Mouse (Mus musculus) embryonic facial prominence, embryonic 15.5 days (tissue): Measurements from ENCODE around the gene Eml2. TPM values are rescaled to one million over a fixed set of nuclear protein-coding genes. Genes with fewer than 3 reads are reported as not detected.

Experiments used
- ATAC-seq: fragments of 200-750 bp; cut with Nextera tagmentation; 2 replicates; pipeline ENCODE4 v1.8.0; 2017; ENCODE audit warnings: low read depth, moderate TSS enrichment; ENCODE audit not compliant: insufficient number of reproducible peaks, low FRiP score, low TSS enrichment
- H3K27ac ChIP-seq: fragments of 300-500 bp; sonication (generic); replicated peaks from 2 replicates; pipeline ENCODE4 v1.5.1; 2015; ENCODE audit warnings: mild to moderate bottlenecking, inconsistent platforms
- H3K27me3 ChIP-seq: fragments of 300-500 bp; sonication (generic); 2 replicates; pipeline ENCODE4 v1.6.1; 2015; ENCODE audit warnings: inconsistent platforms
- H3K36me3 ChIP-seq: fragments of 300-500 bp; sonication (generic); 2 replicates; pipeline ENCODE4 v1.6.1; 2015; ENCODE audit warnings: mild to moderate bottlenecking, inconsistent platforms
- H3K4me1 ChIP-seq: fragments of 300-500 bp; sonication (generic); 2 replicates; pipeline ENCODE4 v1.6.1; 2015; ENCODE audit warnings: inconsistent platforms
- H3K4me2 ChIP-seq: fragments of 300-500 bp; sonication (generic); replicated peaks from 2 replicates; pipeline ENCODE4 v1.6.1; 2015; ENCODE audit warnings: mild to moderate bottlenecking, inconsistent platforms
- H3K4me3 ChIP-seq: fragments of 300-500 bp; sonication (generic); replicated peaks from 2 replicates; pipeline ENCODE4 v1.5.1; 2015; ENCODE audit warnings: mild to moderate bottlenecking, inconsistent platforms
- H3K9ac ChIP-seq: fragments of 300-500 bp; sonication (generic); 2 replicates; pipeline ENCODE4 v1.6.1; 2015; ENCODE audit warnings: inconsistent platforms
- H3K9me3 ChIP-seq: fragments of 300-500 bp; sonication (generic); replicated peaks from 2 replicates; pipeline ENCODE4 v1.6.1; 2016; ENCODE audit warnings: inconsistent platforms
- WGBS: fragments of 180-500 bp; shearing (Covaris S2); methylation state at CpG from one replicate; pipeline ENCODE4 v1.1.7; 2015; 5-methylcytosine and 5-hydroxymethylcytosine counted together
- polyA plus RNA-seq: library from polyadenylated mRNA; unstranded; fragments of >200 nt; fragmentation: Nextera tagmentation; extraction: Ambion mirVana; gene quantifications from 2 replicates; pipeline ENCODE4 v1.2.1, GENCODE M21; 2015

Gene Eml2
- polyA plus RNA-seq, 1 experiment from 2014 or later = 12.8 TPM

DNA sequence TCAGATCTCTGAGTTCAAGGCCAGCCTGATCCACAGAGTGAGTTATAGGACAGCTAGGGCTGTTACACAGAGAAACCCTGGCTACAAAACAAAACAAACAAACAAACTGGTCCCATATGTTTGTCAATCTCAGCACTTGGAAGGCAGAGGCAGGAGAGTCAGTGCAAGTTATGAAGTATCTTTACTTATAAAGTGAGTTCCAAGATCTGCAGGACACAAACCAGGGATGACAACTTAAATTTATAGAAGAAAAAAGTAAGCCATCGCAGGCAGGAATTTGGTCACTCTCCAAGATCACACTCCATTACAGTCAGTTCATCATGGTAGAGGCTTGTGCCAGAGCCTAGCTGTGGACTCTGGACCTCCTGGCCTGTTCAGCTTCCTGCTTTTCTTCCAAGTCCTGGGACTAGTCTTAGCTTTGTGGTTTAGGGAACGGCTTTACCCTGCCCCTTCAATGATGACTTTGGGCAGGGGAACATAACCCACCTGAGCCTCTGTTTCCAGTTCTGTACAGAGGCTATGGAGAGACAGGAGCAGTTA is 53.9 kb downstream of the Eml2 start:
- H3K27me3 ChIP-seq = no peaks in the 10 kb centered on the region
- H3K9me3 ChIP-seq = no peaks in the 10 kb centered on the region
- no peak overlapping the region; the same call in 1 of the 2 replicates for H3K4me3 ChIP-seq
- WGBS = 91% methylated on average over 2 of the region's 2 CpGs
- no peak overlapping the region for H3K9ac ChIP-seq
- no peak overlapping the region for H3K27ac ChIP-seq
- H3K4me2 ChIP-seq = no peak overlapping the region
- peaks cover 21% of the 10 kb centered on the region for H3K4me1 ChIP-seq
- peaks cover 12% of the 10 kb centered on the region; the same call in 1 of the 2 replicates for H3K36me3 ChIP-seq
- ATAC-seq = no peak

DNA sequence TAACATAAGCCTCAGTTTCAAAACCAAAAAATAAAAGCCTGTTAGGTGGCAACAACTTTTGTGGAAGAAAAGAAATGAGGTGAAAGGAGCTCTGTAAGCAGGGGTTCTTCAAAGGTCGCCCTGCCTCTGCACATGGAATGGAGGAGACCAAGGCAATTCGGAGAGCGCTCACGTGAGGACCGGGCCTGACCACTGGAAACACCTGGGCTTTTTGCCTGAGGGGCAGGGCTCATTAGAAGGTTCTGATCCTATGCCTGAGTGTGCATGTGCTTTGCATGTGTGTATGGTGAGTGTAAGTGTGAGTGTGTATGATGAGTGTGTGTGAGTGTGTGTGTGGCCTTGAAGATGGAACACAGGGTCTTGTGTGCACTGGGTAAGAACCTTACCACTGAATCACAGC is 54.7 kb downstream of the Eml2 start:
- ATAC-seq = no peak
- Histone ChIP-seq H3K27me3 (no peaks in the 10 kb centered on the region), H3K4me3 (no peak overlapping the region), H3K27ac (no peak overlapping the region), H3K9me3 (no peaks in the 10 kb centered on the region), H3K4me1 (peaks cover 22% of the 10 kb centered on the region), H3K36me3 (peaks cover 9% of the 10 kb centered on the region; the same call in 1 of the 2 replicates), H3K4me2 (no peak overlapping the region), H3K9ac (no peak overlapping the region)
- WGBS = 89% methylated on average over 5 of the region's 5 CpGs

DNA sequence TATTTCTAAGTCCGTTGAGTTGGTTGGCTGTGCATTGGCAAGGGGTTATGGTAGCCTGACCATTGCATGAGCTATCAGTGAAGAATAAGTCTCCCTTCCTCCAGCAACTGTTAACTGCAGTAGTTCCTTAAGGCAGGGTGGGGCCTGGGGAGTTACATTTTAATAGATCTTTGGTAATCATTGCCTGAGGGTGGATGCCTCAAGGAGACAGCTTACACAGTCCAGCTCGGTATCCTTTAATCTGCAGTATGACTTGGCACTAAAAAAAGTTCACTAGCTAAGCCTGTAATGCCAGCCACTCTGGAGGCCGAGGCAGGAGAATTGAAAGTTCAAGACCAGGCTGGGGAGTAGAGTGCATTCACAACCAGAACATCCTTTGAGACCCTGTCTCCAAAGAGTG is 55.6 kb downstream of the Eml2 start:
- 78% methylated on average over 3 of the region's 3 CpGs for WGBS
- Histone ChIP-seq H3K4me3 (no peak overlapping the region), H3K27ac (no peak overlapping the region), H3K4me1 (peaks cover 26% of the 10 kb centered on the region), H3K9me3 (no peaks in the 10 kb centered on the region), H3K27me3 (no peaks in the 10 kb centered on the region), H3K4me2 (no peak overlapping the region), H3K36me3 (peaks cover 8% of the 10 kb centered on the region; the same call in 1 of the 2 replicates), H3K9ac (no peak overlapping the region)
- ATAC-seq = no peak

DNA sequence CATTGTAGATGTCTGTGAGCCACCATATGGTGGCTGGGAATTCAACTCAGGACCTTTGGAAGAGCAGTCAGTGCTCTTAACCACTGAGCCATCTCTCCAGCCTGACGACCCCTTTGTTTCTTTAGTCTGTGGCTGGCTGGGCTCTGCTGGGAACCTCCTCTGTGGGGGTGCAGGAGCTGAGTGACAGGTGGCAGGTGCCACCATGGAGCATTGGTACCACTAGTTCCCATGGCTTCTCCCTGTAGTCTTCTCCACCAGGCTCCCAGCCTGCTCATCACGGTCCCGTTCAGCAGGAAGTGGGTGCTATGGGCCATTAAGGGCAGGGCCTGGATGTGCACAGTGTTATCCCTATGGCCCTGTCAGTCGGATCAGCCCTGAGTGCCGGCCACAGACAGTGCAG is 58.4 kb downstream of the Eml2 start:
- ATAC-seq = no peak
- H3K4me2 ChIP-seq = no peak overlapping the region
- H3K4me1 ChIP-seq = peaks cover 18% of the 10 kb centered on the region
- 78% methylated on average over 5 of the region's 5 CpGs for WGBS
- no peak overlapping the region for H3K4me3 ChIP-seq
- no peaks in the 10 kb centered on the region for H3K9me3 ChIP-seq
- peaks cover 8% of the 10 kb centered on the region; the same call in 1 of the 2 replicates for H3K36me3 ChIP-seq
- no peak overlapping the region for H3K27ac ChIP-seq
- no peaks in the 10 kb centered on the region for H3K27me3 ChIP-seq
- no peak overlapping the region for H3K9ac ChIP-seq

DNA sequence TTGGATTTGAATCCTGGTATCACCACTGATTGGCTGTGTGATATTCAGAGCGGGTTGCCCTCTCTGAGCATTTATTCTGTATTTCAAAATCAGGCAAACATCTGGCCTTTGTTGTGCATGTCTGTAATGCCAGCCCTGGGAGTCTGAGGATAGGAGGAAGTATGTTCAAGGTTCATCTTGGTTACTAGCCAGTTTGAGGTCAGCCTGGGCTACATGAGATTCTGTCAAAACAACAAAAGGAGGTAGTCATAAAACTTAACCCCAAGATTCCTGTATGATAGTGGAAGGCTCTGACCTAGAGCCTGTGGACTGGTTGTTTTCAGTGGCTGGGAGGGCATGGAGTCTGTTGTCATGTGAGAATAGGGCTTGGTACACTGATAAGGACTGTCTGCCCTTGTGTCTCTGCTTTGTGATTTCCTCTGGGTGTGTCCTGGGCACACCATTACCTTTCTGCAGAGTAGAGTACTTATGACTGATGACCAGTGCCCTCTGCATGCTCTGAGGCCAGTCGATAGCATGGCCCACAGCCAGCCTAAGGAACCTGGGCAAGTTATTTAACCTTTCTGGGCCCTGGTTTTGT is 59.0 kb downstream of the Eml2 start:
- WGBS = 88% methylated on average over 2 of the region's 2 CpGs
- no peak overlapping the region for H3K4me2 ChIP-seq
- H3K36me3 ChIP-seq = peaks cover 8% of the 10 kb centered on the region; the same call in 1 of the 2 replicates

DNA sequence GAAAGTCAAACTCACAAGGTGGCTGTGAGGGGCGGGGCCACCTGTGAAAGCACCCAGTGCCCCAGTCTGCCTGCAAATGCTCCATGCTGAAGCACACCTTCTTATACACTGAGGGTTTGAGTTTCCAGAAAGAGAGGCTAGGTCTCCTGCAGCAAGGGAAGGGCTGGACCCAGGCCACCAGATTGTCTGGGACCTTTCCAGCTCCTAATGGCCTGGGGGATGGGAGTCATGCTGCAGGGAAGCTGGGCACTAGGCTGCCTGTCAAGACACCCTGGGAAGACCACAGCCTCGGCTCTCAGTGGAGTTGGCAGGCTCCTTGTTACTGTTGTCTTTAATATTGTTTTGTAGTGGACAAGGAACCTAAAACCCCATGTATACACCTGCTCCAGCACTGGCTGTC is 60.2 kb downstream of the Eml2 start:
- peaks cover 18% of the 10 kb centered on the region for H3K4me1 ChIP-seq
- H3K36me3 ChIP-seq = peaks cover 8% of the 10 kb centered on the region; the same call in 1 of the 2 replicates
- no peaks in the 10 kb centered on the region for H3K27me3 ChIP-seq
- WGBS = 67% methylated on average over 2 of the region's 2 CpGs
- H3K4me3 ChIP-seq = no peak overlapping the region
- ATAC-seq = no peak
- H3K9me3 ChIP-seq = no peaks in the 10 kb centered on the region
- no peak overlapping the region for H3K4me2 ChIP-seq
- H3K9ac ChIP-seq = no peak overlapping the region
- H3K27ac ChIP-seq = no peak overlapping the region

More for the DNA sequence above, 59.0 kb downstream of the Eml2 start:
- no peak overlapping the region for H3K9ac ChIP-seq
- no peak for ATAC-seq
- peaks cover 18% of the 10 kb centered on the region for H3K4me1 ChIP-seq
- H3K27me3 ChIP-seq = no peaks in the 10 kb centered on the region
- H3K9me3 ChIP-seq = no peaks in the 10 kb centered on the region
- no peak overlapping the region for H3K27ac ChIP-seq
- no peak overlapping the region for H3K4me3 ChIP-seq

DNA sequence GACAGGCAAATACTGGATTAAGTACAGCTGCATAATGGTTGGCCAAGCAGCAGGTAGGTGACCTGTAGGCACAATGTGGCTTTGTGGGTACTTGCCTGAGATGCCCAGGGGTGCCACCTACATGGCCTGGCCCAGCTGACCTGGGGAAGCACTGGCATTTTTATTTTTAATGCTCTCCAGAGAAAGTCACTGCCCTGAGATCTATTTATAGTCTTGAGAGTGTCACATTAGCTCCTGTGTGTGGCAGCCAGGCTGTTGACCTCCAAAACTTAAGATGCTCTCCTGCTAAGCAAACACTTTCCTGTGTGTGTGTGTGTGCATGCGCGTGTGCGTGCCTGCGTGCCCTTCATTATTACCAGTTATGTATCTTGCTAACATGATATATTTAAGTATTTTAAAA is 62.1 kb downstream of the Eml2 start:
- Histone ChIP-seq H3K36me3 (no peaks in the 10 kb centered on the region), H3K4me3 (no peak overlapping the region), H3K27me3 (no peaks in the 10 kb centered on the region), H3K4me2 (no peak overlapping the region), H3K9me3 (no peaks in the 10 kb centered on the region), H3K4me1 (peaks cover 18% of the 10 kb centered on the region), H3K27ac (no peak overlapping the region), H3K9ac (no peak overlapping the region)
- 91% methylated on average over 4 of the region's 4 CpGs for WGBS
- ATAC-seq = no peak

DNA sequence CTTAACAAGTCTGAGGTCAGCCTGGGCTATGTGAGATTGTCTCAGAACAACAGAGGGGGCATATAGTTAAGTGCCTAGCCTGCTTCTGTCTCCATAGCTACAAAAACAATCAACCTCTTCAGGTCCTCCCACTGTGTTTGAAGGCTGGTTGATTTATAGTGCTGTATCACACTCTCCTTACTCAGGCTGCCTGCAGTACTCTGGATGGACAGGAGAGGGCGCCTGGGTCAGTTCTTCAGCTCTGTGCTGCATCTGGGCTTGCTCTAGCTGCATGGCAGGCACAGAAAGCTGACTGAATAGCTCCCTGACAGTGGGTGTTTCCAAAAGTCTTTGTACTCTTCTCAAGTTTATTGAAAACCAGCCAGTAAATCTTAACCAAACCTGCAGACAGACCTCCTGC is 63.2 kb downstream of the Eml2 start:
- no peak overlapping the region for H3K9ac ChIP-seq
- 0 out of 2 replicates have a peak overlapping the region, but pooled peaks have one; percentile 60 for H3K27ac ChIP-seq
- peaks cover 18% of the 10 kb centered on the region for H3K4me1 ChIP-seq
- no peaks in the 10 kb centered on the region for H3K9me3 ChIP-seq
- H3K4me3 ChIP-seq = no peak overlapping the region
- no peak overlapping the region for H3K4me2 ChIP-seq
- 0% methylated on average over 1 of the region's 1 CpGs for WGBS
- no peaks in the 10 kb centered on the region for H3K36me3 ChIP-seq
- ATAC-seq = peak; percentile 80
- H3K27me3 ChIP-seq = no peaks in the 10 kb centered on the region

DNA sequence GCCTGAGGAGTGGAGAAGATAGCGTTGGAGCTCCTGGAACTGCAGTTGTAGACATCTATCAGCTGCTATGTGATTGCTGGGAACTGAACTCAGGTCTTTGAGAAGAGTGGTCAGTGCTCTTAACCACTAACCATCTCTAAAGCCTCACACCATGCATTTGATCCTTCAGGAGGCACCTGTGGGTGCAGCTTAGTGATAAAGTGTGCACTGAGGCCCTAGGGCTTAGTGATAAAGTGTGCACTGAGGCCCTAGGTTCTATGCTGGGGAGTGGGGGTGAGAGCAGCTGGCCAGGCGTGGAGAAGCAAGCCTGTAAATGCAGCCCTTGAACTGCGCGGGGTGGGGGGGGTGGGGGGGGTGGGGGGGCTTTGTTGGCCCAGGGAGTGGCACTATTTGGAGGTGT is 63.8 kb downstream of the Eml2 start:
- Histone ChIP-seq H3K4me2 (no peak overlapping the region), H3K9me3 (no peaks in the 10 kb centered on the region), H3K9ac (no peak overlapping the region), H3K4me3 (no peak overlapping the region), H3K4me1 (peaks cover 18% of the 10 kb centered on the region), H3K36me3 (peaks cover 2% of the 10 kb centered on the region; the same call in 1 of the 2 replicates), H3K27ac (peak overlapping the region; percentile 60; the same call in 1 of the 2 replicates), H3K27me3 (no peaks in the 10 kb centered on the region)
- ATAC-seq = no peak
- WGBS = 83% methylated on average over 4 of the region's 4 CpGs

DNA sequence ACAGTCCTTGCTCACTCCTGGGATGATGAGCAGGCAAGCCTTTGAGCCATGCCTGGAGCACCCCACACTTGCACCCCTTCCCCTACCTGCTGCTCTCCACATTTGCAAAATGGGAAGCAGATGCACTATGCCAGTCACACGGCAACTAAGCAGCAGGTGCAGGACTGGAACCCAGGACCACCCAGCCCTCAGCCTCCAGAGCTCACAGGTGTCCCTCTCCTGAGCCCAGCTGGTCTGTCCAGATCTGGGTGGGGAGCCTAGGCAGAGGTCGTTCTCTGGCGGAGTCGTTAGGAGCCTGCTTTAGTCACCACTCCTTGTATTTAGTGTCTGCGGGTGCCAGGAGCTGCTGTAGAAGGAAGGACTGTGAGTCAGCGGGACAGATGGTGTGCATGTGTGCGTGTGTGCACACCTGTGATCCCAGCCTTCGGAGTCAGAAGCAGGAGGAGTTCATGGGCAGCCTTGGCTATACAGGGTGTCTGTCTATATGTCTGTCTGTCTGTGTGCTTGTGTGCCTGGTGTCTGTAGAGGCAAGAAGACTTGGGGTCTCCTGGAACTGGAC is 64.8 kb downstream of the Eml2 start:
- no peak overlapping the region for H3K4me2 ChIP-seq
- no peaks in the 10 kb centered on the region for H3K9me3 ChIP-seq
- no peak overlapping the region for H3K27ac ChIP-seq
- H3K4me3 ChIP-seq = no peak overlapping the region
- no peak for ATAC-seq
- peaks cover 17% of the 10 kb centered on the region for H3K4me1 ChIP-seq
- no peak overlapping the region for H3K9ac ChIP-seq
- H3K36me3 ChIP-seq = peaks cover 12% of the 10 kb centered on the region; the same call in 1 of the 2 replicates
- WGBS = 81% methylated on average over 8 of the region's 8 CpGs
- no peaks in the 10 kb centered on the region for H3K27me3 ChIP-seq

DNA sequence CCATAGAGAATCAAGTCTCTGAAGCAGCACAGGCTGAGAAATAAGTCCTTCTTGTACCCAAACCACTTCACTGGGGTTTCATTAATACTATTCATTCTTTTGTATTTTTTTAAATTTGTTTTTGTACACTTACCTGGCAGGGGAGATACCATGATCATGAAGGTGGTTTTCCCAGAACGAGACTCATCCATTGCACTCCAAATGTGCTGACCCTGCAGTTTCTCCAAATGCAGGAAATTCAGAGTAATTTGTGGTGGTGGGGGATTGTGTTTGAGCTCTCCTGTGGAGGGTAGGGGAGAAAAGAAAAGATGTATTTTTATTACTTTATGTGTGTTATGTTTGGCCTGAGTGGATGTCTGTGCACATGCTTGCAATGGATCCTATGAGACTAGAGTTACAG is 65.8 kb downstream of the Eml2 start:
- Histone ChIP-seq H3K4me1 (peaks cover 9% of the 10 kb centered on the region; the same call in 1 of the 2 replicates), H3K4me3 (no peak overlapping the region), H3K36me3 (peaks cover 17% of the 10 kb centered on the region; the same call in 1 of the 2 replicates), H3K27me3 (no peaks in the 10 kb centered on the region), H3K9me3 (no peaks in the 10 kb centered on the region), H3K27ac (no peak overlapping the region), H3K9ac (no peak overlapping the region), H3K4me2 (no peak overlapping the region)
- ATAC-seq = no peak
- whole genome bisulfite sequencing = 95% methylated on average over 1 of the region's 1 CpGs
